Mouse (Mus musculus) neural tube, embryonic 11.5 days (tissue): ENCODE data around the gene Ttll12. TPM values are rescaled to one million over a fixed set of nuclear protein-coding genes. Genes with fewer than 3 reads are reported as not detected.

Experiments used
- ATAC-seq: fragments of 200-750 bp; cut with Nextera tagmentation; 2 replicates; pipeline ENCODE4 v1.8.0; 2017; ENCODE audit warnings: moderate number of reproducible peaks, mild to moderate bottlenecking, moderate TSS enrichment, moderate library complexity; ENCODE audit not compliant: insufficient read depth, low FRiP score, low TSS enrichment
- DNase-seq: peaks from one replicate; pipeline ENCODE4 v3.0.0-alpha.2; 2015; ENCODE audit warnings: low spot score
- H3K27ac ChIP-seq: fragments of 300-500 bp; sonication (generic); 2 replicates; pipeline ENCODE4 v1.5.1; 2014; ENCODE audit warnings: low read depth, mild to moderate bottlenecking, low read length
- H3K27me3 ChIP-seq: fragments of 300-500 bp; sonication (generic); 2 replicates; pipeline ENCODE4 v1.6.1; 2014; ENCODE audit warnings: mild to moderate bottlenecking, low read length, mixed read lengths; ENCODE audit not compliant: control insufficient read depth, insufficient read depth
- H3K36me3 ChIP-seq: fragments of 300-500 bp; sonication (generic); 2 replicates; pipeline ENCODE4 v1.6.1; 2014; ENCODE audit warnings: mild to moderate bottlenecking, low read length, moderate library complexity, mixed read lengths; ENCODE audit not compliant: control insufficient read depth, insufficient read depth
- H3K4me1 ChIP-seq: fragments of 300-500 bp; sonication (generic); 2 replicates; pipeline ENCODE4 v1.6.1; 2014; ENCODE audit warnings: low read length, mixed read lengths; ENCODE audit not compliant: control insufficient read depth, insufficient read depth
- H3K4me2 ChIP-seq: fragments of 300-500 bp; sonication (generic); 2 replicates; pipeline ENCODE4 v1.6.1; 2014; ENCODE audit warnings: low read depth, mild to moderate bottlenecking, moderate library complexity
- H3K4me3 ChIP-seq: fragments of 300-500 bp; sonication (generic); 2 replicates; pipeline ENCODE4 v1.5.1; 2014; ENCODE audit warnings: low read depth, low read length
- H3K9ac ChIP-seq: fragments of 300-500 bp; sonication (generic); 2 replicates; pipeline ENCODE4 v1.6.1; 2014; ENCODE audit warnings: mild to moderate bottlenecking, low read length
- H3K9me3 ChIP-seq: fragments of 300-500 bp; sonication (generic); 2 replicates; pipeline ENCODE4 v1.6.1; 2016; ENCODE audit warnings: low read length; ENCODE audit not compliant: control insufficient read depth
- WGBS: fragments of 180-500 bp; shearing (Covaris S2); extraction: QIAGEN DNeasy Blood & Tissue Kit; methylation state at CpG from one replicate; pipeline ENCODE4 v1.1.7; 2014; 5-methylcytosine and 5-hydroxymethylcytosine counted together
- polyA plus RNA-seq: library from polyadenylated mRNA; unstranded; fragments of >200 nt; fragmentation: Nextera tagmentation; extraction: Ambion mirVana; gene quantifications from 2 replicates; pipeline ENCODE4 v1.2.1, GENCODE M21; 2014

The Ttll12 gene
- polyA plus RNA-seq, 1 experiment from 2014 or later = 48.0 TPM

DNA sequence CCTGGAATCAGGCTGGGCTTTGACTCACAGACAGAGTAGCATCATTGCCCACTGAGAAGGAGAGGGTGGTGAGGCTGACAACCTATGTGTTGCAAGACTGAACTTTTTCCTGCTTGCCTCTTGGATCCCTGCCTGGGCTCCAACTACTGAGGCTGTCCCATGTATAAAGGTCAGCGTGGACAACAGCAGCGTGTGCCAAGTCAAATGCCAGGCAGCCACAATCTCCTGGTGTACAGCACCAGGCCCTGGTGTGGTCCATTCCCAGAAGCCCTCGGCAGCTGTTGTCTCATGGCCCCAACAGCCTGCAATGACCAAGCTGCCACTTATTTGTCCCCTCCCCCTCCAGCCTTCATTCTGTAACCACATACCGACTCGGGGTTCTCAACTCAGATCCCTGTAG is 23.3 kb downstream of the Ttll12 start:
- 81% methylated on average over 5 of the region's 5 CpGs for WGBS
- peaks cover 2% of the 10 kb centered on the region; the same call in 1 of the 2 replicates for H3K36me3 ChIP-seq

GRCm38 (mm10) chr15:83570641-83571040 is 24.3 kb downstream of the Ttll12 start:
- WGBS = 76% methylated on average over 2 of the region's 2 CpGs
- no peak for DNase-seq
- Histone ChIP-seq H3K4me3 (no peak overlapping the region), H3K4me1 (no peaks in the 10 kb centered on the region), H3K9me3 (no peaks in the 10 kb centered on the region), H3K27ac (no peak overlapping the region), H3K9ac (no peak overlapping the region), H3K4me2 (no peak overlapping the region), H3K36me3 (peaks cover 2% of the 10 kb centered on the region; the same call in 1 of the 2 replicates), H3K27me3 (no peaks in the 10 kb centered on the region)
- no peak for ATAC-seq

More for the DNA sequence above, 23.3 kb downstream of the Ttll12 start:
- no peak overlapping the region for H3K4me3 ChIP-seq
- no peak overlapping the region for H3K27ac ChIP-seq
- DNase-seq (no peak), ATAC-seq (no peak)
- no peaks in the 10 kb centered on the region for H3K9me3 ChIP-seq
- no peaks in the 10 kb centered on the region for H3K27me3 ChIP-seq
- no peaks in the 10 kb centered on the region for H3K4me1 ChIP-seq
- no peak overlapping the region for H3K9ac ChIP-seq
- H3K4me2 ChIP-seq = no peak overlapping the region

DNA sequence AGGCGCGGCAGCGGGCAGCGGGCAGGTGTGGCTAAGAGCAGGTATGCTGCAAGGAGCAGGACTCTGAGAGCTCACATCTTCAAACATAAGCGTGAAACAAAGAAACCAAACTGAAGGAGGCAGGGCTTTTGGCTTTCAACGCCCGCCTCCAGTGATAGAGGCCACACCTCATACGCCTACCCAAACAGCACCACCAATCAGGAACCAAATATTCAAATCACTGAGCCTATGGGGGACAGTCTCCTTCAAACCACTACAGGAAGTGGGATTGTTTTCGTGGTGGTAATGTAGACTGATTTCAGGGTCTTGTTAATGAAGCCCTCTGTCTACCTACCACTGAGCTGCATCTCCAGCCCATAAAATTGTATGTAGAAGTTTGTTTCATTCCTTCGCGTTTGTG is 25.3 kb downstream of the Ttll12 start:
- H3K4me3 ChIP-seq = no peak overlapping the region
- no peaks in the 10 kb centered on the region for H3K27me3 ChIP-seq
- no peak overlapping the region for H3K27ac ChIP-seq
- H3K4me2 ChIP-seq = no peak overlapping the region
- no peaks in the 10 kb centered on the region for H3K9me3 ChIP-seq
- ATAC-seq = no peak
- no peak for DNase-seq
- 0 out of 2 replicates have a peak, but pooled peaks cover 2% of the 10 kb centered on the region for H3K36me3 ChIP-seq
- WGBS = 56% methylated on average over 11 of the region's 11 CpGs
- H3K4me1 ChIP-seq = no peaks in the 10 kb centered on the region
- H3K9ac ChIP-seq = no peak overlapping the region

- H3K4me1 ChIP-seq = peaks cover 4% of the 10 kb centered on the region
- no peak for ATAC-seq
- H3K9ac ChIP-seq = no peak overlapping the region
- no peak for DNase-seq
- WGBS = 96% methylated on average over 5 of the region's 5 CpGs
- no peaks in the 10 kb centered on the region for H3K9me3 ChIP-seq
- no peak overlapping the region for H3K4me2 ChIP-seq
- no peak overlapping the region for H3K27ac ChIP-seq
- H3K4me3 ChIP-seq = no peak overlapping the region
- H3K27me3 ChIP-seq = no peaks in the 10 kb centered on the region
- no peaks in the 10 kb centered on the region for H3K36me3 ChIP-seq
These were observed 26.4 kb downstream of the Ttll12 start for GRCm38 (mm10) chr15:83568544-83568943.

DNA sequence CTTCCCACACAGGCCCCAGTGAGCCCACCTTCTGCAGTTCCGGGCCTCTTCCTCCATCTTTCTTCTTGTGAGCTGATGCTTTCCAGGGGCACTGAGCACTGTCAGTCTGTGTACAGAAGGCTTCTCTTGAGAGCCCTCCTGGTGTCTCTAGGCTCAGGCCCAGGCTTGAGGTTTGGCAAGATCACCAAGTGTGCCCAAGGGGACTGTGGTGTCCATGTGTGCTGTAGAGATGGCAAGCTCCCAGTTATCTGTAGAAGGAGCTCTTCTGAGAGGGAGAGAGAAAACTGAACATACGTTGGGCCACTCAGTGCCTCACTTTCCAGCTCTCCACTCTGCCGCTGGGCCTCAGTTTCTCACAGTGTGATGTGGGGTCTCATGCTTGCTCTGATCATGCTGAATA is 27.2 kb downstream of the Ttll12 start:
- Histone ChIP-seq H3K9me3 (no peaks in the 10 kb centered on the region), H3K27me3 (peaks cover 2% of the 10 kb centered on the region), H3K4me1 (peaks cover 8% of the 10 kb centered on the region), H3K27ac (no peak overlapping the region), H3K4me2 (no peak overlapping the region), H3K9ac (no peak overlapping the region), H3K4me3 (no peak overlapping the region), H3K36me3 (no peaks in the 10 kb centered on the region)
- no peak for ATAC-seq
- no peak for DNase-seq
- 88% methylated on average over 3 of the region's 3 CpGs for WGBS

DNA sequence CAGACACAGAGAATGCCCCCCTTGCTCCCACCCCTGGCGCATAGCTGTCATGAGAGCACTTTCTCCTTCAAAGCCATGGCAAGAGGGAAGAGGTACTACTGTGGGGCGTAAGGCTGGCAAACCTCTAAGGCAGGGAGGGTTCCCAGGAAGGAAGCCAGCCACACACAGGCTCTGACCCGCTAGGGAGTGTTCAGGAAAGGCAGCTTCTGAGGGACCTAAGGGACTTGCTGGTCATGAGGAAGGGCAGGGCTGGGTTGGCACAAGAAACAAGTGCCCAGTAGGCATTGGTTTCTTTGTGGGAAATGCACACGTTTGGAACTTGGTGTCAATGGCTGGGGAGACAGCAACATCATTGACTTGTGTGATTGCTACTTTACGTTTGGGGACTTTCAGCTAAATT is 29.0 kb downstream of the Ttll12 start:
- Histone ChIP-seq H3K9me3 (no peaks in the 10 kb centered on the region), H3K4me1 (peaks cover 8% of the 10 kb centered on the region), H3K4me2 (no peak overlapping the region), H3K36me3 (no peaks in the 10 kb centered on the region), H3K4me3 (no peak overlapping the region), H3K27ac (no peak overlapping the region), H3K27me3 (peaks cover 5% of the 10 kb centered on the region), H3K9ac (no peak overlapping the region)
- DNase-seq (no peak), ATAC-seq (no peak)
- WGBS = 74% methylated on average over 5 of the region's 5 CpGs

DNA sequence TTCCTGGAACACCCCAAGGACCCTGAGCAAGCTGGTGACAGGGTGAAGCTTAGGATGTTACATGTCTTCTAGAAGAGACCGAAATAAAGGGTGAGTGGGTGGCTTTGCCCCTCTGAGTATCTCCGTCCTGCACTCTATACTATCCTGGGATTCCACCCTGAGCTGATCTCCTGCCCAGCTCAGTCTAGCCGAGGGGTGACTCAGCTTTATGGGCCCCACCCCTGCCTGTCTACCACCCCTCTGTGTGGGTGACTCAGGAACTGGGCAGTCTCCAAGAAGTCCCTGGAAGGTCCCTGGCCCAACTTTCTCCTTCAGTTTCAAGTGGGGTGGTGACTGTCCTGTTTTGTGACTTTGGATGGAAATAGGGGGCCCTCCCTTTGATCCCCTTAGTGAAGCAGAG is 29.5 kb downstream of the Ttll12 start:
- no peak overlapping the region for H3K9ac ChIP-seq
- no peaks in the 10 kb centered on the region for H3K36me3 ChIP-seq
- ATAC-seq = no peak
- H3K27ac ChIP-seq = no peak overlapping the region
- no peaks in the 10 kb centered on the region for H3K9me3 ChIP-seq
- no peak for DNase-seq
- H3K4me1 ChIP-seq = peaks cover 8% of the 10 kb centered on the region
- H3K27me3 ChIP-seq = peaks cover 5% of the 10 kb centered on the region
- H3K4me2 ChIP-seq = no peak overlapping the region
- 85% methylated on average over 3 of the region's 3 CpGs for WGBS
- no peak overlapping the region for H3K4me3 ChIP-seq

DNA sequence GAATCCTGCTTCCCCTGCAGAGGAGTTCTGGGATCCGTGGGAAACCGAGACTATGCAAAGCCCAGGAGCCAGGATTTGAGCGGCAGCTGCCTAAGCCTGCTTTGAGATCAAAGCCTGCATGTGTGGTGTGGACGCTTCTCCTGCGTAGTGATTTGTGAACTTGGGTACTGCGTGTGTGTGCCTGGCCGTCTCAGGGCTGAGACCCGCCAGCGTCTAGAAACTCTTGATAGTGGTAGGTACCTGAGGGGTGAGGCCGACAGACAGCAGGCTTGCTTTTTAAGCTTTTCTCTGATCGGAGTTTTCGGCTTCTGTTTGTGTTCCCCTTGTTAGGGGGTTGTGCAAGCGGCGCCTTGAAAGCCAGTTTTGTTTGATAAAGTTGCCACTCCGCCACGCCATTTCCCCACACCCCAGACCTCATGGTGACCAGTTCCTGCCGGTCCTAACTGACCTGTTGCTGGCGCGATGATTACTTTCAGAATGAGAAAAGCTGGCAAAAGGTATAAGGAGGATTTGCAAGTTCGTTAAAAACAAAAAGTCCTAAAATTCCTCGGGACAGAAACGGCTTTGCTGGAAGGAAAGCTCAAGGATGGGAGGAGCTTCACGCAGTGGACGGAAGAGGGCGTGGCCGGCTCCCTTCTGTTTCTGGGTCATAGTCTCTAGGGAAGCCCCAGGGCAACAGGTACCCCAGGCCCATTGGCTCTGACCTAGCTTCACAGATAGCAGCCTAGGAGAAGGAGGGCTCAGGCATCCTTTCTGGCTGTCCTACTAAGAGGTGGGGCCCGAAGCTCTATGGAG is 30.9 kb downstream of the Ttll12 start:
- Histone ChIP-seq H3K9ac (peak overlapping the region; percentile 45), H3K27me3 (peaks cover 5% of the 10 kb centered on the region), H3K4me2 (peak overlapping the region; percentile 81), H3K4me1 (peaks cover 8% of the 10 kb centered on the region), H3K27ac (no peak overlapping the region), H3K36me3 (no peaks in the 10 kb centered on the region), H3K4me3 (peak overlapping the region; percentile 32), H3K9me3 (no peaks in the 10 kb centered on the region)
- ATAC-seq (no peak), DNase-seq (peak; percentile 49)
- WGBS = 2% methylated on average over 27 of the region's 27 CpGs

GRCm38 (mm10) chr15:83563327-83563856 is 31.6 kb downstream of the Ttll12 start, which contains the start of the genes Tspo and Mcat:
Gene Tspo, plus strand, starts transcription at chr15:83563592.
Gene Mcat, minus strand, starts transcription at chr15:83563787.
- ATAC-seq (no peak; the same call in 1 of the 2 replicates), DNase-seq (no peak)
- Histone ChIP-seq H3K4me1 (peaks cover 8% of the 10 kb centered on the region), H3K27ac (no peak within 1 kb of the TSS), H3K27me3 (peaks cover 5% of the 10 kb centered on the region), H3K9me3 (no peaks in the 10 kb centered on the region), H3K4me2 (peak within 1 kb of the TSS; percentile 81), H3K4me3 (peak within 1 kb of the TSS; percentile 32), H3K9ac (peak within 1 kb of the TSS; percentile 45), H3K36me3 (no peaks in the 10 kb centered on the region)
- under 1% methylated on average over 28 of the region's 28 CpGs for WGBS
